Mouse (Mus musculus): ENCODE data around the gene Ap3b2. TPM values are rescaled to one million over a fixed set of nuclear protein-coding genes. Genes with fewer than 3 reads are reported as not detected.
"Not testable (repeated sequence)": the region's sequence is repeated elsewhere in the genome, so short reads cannot be mapped to it uniquely, and the experiment has no call there.

The Ap3b2 gene
- polyA plus RNA-seq, 1 experiment from 2014 or later: 0.88 TPM

DNA sequence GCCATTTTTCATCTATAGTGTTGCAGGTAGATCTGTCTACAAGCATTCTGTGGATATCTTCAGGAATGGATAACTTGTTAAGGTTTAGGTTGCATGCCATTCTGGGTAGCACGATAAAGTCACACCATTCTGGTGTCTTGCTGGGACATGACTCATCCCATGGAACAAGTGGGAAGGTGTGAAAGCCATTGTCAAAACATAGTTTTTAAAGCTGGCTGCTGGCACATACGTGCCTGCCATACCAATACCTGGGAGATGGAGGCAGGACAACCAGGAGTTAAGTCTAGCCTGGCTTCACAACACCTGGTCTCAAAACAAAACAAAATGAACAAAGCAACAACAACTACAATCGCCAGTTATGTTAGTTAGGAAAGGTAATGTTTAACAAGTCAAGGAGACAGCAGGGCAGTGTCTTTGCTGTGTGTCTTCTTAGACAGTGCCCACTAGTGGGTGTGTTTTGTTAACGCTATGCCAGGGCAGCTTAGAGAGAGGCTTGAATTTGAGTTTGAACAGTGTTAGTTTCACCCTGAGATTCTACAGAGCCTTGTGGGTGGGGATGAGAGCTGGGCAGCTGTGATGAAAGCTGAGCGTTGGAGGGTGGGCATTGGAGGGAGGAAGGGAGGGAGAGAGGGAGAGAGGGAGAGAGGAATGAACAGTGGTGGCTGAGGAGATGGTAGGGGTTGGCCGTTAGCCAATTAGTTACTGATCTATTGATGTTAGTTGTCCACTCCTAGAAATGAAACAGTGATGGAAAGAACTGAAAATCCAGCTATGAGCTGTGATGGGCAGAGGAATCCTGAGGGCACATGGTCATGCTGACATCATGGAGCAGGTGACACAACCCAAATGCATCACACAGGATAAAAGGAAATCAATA lies 22.7 kb upstream of the Ap3b2 start:
- WGBS: 62% methylated on average over 6 of the region's 6 CpGs
- no peak overlapping the region for H3K27ac ChIP-seq
- no peaks in the 10 kb centered on the region for H3K4me1 ChIP-seq (replicated peaks)
- H3K4me2 ChIP-seq: no peak overlapping the region
- H3K27me3 ChIP-seq: peaks cover 3% of the 10 kb centered on the region
- no peak overlapping the region for H3K9ac ChIP-seq
- no peak overlapping the region for H3K4me3 ChIP-seq
- no peaks in the 10 kb centered on the region for H3K36me3 ChIP-seq
- H3K9me3 ChIP-seq (replicated peaks): no peaks in the 10 kb centered on the region
- no peak for ATAC-seq (replicated peaks; ENCODE audit: insufficient number of reproducible peaks, insufficient read depth, low FRiP score, low read depth)

DNA sequence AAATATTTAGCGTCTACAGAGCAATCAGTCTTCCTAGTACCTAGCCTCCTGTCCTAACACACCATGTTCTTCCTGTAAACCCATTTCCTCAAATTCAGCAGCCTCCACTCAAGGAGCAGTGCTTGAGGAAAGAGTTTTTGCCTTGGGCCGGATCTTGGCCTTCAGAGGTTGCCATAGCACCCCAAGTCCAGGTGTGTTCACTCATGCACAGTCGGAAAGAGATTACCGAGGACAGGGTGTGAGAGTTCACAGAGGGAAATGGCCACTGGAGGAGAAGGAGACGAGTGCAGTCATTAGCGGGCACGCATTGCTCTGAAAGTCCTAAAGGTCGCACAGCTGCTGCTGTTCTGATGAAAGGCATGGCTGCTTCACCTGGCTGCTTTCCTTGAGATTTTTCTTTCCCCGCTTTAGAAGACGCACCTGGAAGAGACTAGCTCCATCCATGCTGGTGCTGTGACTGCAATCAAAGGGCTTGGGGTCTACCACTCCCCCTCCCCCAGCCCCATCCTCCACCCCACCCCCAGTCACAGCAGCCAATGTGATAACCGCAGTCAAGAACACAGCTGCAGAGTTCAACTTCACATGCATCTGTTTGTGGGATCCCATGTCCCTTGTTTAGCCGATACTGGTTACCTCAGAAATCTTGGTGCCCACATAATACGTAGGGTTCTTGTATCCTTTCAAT lies 21.3 kb upstream of the Ap3b2 start:
- Histone ChIP-seq H3K4me3 (no peak overlapping the region), H3K27me3 (peaks cover 3% of the 10 kb centered on the region), H3K9me3 (replicated peaks) (no peaks in the 10 kb centered on the region), H3K36me3 (no peaks in the 10 kb centered on the region), H3K4me2 (no peak overlapping the region), H3K9ac (no peak overlapping the region), H3K27ac (no peak overlapping the region), H3K4me1 (replicated peaks) (no peaks in the 10 kb centered on the region)
- WGBS: 47% methylated on average over 13 of the region's 13 CpGs
- no peak for ATAC-seq (replicated peaks; ENCODE audit: insufficient number of reproducible peaks, insufficient read depth, low FRiP score, low read depth)

DNA sequence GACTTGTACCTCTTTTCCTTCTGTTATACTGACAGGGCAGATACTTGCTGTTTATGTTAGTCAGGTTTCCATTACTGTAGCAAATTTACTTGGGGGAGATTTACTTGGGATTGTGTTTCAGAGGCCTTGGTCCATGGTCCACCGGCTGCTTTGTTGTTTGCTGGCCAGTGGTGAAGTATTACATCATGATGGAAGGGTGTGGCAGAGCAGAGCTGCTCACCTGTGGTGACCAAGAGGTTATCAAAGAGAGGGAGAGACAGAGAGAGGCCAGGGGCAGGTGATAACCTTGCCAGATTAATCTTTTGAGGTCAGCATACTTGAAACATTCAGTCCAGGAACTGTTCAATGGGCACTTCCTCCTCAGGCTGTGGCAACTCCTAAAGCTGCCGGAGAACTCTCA lies 7.3 kb upstream of the Ap3b2 start:
- Histone ChIP-seq H3K36me3 (no peaks in the 10 kb centered on the region), H3K27me3 (peaks cover 18% of the 10 kb centered on the region), H3K9ac (no peak overlapping the region), H3K4me3 (no peak overlapping the region), H3K9me3 (replicated peaks) (no peaks in the 10 kb centered on the region), H3K4me1 (replicated peaks) (no peaks in the 10 kb centered on the region), H3K27ac (no peak overlapping the region), H3K4me2 (no peak overlapping the region)
- ATAC-seq (replicated peaks; ENCODE audit: insufficient number of reproducible peaks, insufficient read depth, low FRiP score, low read depth): no peak
- 76% methylated on average over 2 of the region's 2 CpGs for WGBS

DNA sequence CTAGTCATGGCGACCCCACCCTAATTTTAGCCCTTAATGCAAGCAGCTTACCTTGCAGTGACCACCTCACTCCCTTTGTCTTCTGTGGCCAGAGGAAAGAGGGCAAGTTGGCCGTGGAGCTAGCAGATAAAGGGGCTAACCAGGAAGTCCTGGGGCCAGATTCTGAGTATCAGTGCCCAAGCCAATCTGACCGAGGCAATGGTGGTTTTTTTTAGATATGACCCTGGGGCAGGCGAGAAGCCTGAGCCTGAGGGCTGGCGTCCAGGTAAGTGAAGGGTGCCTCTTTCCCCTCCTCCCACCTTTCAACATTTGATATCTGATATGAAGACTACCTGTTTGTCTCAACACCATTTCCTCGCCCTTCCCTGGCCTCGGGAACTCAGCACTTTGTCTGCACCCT lies 4.5 kb upstream of the Ap3b2 start, which contains the start of gene BC048679:
BC048679 (minus strand) TSS at position 101 of the 400 bp plus-strand sequence.
- Histone ChIP-seq H3K4me3 (no peak within 1 kb of the TSS), H3K4me2 (no peak within 1 kb of the TSS), H3K9ac (no peak within 1 kb of the TSS), H3K4me1 (replicated peaks) (peaks cover 6% of the 10 kb centered on the region), H3K27me3 (peaks cover 44% of the 10 kb centered on the region), H3K9me3 (replicated peaks) (no peaks in the 10 kb centered on the region), H3K27ac (no peak within 1 kb of the TSS), H3K36me3 (no peaks in the 10 kb centered on the region)
- 46% methylated on average over 7 of the region's 7 CpGs for WGBS
- no peak for ATAC-seq (replicated peaks; ENCODE audit: insufficient number of reproducible peaks, insufficient read depth, low FRiP score, low read depth)

DNA sequence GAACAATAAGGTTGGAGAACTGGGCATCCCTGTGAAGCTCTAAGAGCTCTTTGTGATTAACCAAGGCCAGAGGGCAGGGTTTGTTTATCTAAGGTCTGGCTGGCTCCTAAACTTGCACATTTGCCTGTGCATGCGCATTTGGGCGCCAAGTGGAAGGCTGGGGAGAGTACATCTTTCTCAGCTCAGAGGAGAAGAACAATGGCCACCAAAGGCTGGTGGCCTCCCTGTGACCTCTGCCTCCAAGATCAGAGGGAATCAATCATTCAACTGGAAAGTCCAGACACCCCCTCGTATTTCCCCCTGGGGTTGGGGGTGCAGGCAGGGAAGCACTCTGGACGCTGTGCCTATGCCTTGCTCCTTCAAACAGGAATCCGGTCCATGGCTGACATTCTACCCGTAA lies 3.4 kb upstream of the Ap3b2 start:
- Histone ChIP-seq H3K27ac (no peak overlapping the region), H3K4me2 (no peak overlapping the region), H3K4me1 (replicated peaks) (peaks cover 9% of the 10 kb centered on the region), H3K9me3 (replicated peaks) (no peaks in the 10 kb centered on the region), H3K36me3 (no peaks in the 10 kb centered on the region), H3K4me3 (no peak overlapping the region), H3K27me3 (peaks cover 54% of the 10 kb centered on the region), H3K9ac (no peak overlapping the region)
- WGBS: 47% methylated on average over 6 of the region's 6 CpGs
- no peak for ATAC-seq (replicated peaks; ENCODE audit: insufficient number of reproducible peaks, insufficient read depth, low FRiP score, low read depth)

DNA sequence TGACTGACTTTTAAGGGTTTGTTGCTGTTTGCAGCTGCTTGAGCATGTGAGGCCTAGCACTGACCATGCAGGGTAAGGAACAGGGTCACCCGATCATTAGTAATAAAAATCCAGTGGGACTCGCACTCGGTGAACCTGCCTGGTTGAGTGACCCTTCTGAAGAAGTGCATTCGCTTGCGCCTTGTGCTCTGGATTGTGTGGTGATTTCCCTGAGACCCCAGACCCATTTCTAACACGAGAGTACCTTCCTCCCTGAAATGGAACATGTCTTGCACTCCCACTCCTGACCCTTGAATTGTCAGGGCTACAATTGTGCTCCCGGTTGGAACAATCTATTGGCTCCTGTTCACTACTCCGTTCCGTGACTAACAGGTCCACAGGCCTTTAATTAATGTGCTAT lies 1.1 kb downstream of the Ap3b2 start:
- Histone ChIP-seq H3K36me3 (no peaks in the 10 kb centered on the region), H3K27me3 (peaks cover 49% of the 10 kb centered on the region), H3K4me2 (no peak overlapping the region; the same call in 1 of the 2 replicates), H3K9me3 (replicated peaks) (no peaks in the 10 kb centered on the region), H3K9ac (no peak overlapping the region), H3K4me3 (no peak overlapping the region), H3K27ac (no peak overlapping the region), H3K4me1 (replicated peaks) (peaks cover 9% of the 10 kb centered on the region)
- WGBS: 54% methylated on average over 9 of the region's 9 CpGs
- ATAC-seq (replicated peaks; ENCODE audit: insufficient number of reproducible peaks, insufficient read depth, low FRiP score, low read depth): no peak

DNA sequence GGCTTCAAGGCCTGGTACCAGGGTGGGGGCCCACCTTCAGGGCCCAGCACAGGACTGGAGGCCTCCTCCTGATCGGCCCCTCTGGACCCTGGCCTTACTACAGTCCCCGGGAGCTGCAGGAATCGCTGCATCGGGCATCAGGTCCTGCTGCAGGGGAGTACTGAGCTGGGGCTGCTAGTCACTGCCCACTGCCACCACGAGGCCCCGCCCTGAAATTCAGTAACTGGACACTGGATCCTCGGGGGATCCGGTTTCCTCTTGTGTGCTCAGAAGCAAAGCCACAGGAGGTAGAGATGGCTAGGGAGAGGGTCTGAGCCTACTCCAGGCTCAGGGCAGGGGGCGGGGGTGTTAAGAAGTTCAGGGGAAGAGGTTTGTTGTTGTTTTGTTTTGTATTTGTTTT lies 4.1 kb downstream of the Ap3b2 start:
- Histone ChIP-seq H3K4me3 (no peak overlapping the region), H3K27ac (no peak overlapping the region), H3K4me2 (no peak overlapping the region), H3K36me3 (no peaks in the 10 kb centered on the region), H3K27me3 (peaks cover 21% of the 10 kb centered on the region), H3K9ac (no peak overlapping the region), H3K9me3 (replicated peaks) (no peaks in the 10 kb centered on the region), H3K4me1 (replicated peaks) (peaks cover 9% of the 10 kb centered on the region)
- 11% methylated on average over 9 of the region's 9 CpGs for WGBS
- no peak for ATAC-seq (replicated peaks; ENCODE audit: insufficient number of reproducible peaks, insufficient read depth, low FRiP score, low read depth)

DNA sequence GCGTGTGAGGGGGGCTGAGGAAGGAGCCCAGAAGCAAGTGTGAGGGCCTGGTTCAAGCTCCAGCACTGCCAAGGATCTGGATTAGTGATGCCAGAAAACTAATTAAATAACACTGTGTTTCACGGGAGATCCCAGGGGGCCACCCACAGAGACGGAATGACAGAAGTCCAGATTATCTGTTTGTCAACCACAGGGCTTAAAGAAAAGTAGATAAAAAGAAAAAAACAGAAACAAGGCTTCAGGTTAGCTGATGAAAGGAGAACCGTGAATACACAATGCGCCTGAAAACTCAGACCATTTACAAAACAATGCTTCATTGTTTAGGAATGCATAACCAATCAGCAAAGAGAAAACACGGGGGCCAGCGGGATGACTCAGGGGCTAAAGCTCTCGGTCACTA lies 12.9 kb downstream of the Ap3b2 start:
- Histone ChIP-seq H3K9me3 (replicated peaks) (no peaks in the 10 kb centered on the region), H3K4me2 (no peak overlapping the region), H3K9ac (no peak overlapping the region), H3K27me3 (peaks cover 24% of the 10 kb centered on the region), H3K27ac (no peak overlapping the region), H3K4me1 (replicated peaks) (0 out of 2 replicates have a peak, but pooled peaks cover 2% of the 10 kb centered on the region), H3K4me3 (no peak overlapping the region), H3K36me3 (no peaks in the 10 kb centered on the region)
- WGBS: 12% methylated on average over 8 of the region's 8 CpGs
- no peak for ATAC-seq (replicated peaks; ENCODE audit: insufficient number of reproducible peaks, insufficient read depth, low FRiP score, low read depth)

DNA sequence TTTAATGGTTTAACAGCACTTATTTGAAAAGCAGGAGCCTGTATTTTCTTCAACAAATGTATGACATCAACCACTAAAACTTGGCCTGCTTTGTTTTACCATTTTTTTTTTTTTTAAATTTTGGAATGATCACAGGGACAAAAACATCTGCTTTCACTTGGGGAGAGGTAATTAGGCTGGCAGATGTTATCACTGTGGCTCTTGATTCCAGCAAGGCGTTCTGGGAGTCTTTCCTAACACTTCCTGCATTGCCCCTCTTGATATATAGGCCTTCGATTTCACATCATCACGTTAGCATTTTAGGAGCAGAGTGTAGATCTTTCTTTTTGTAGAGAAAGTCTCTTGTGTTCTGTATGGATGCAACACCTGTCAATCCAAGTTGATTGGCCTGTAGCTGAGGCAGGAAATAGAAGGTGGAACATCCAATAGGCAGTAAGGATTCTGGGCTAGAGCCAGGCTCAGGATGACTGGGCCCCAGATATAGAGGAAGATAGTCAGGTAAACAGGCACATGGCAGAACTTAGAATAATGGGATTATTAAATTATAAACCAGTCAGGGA lies 14.1 kb downstream of the Ap3b2 start:
- H3K9ac ChIP-seq: no peak overlapping the region
- H3K4me2 ChIP-seq: no peak overlapping the region
- no peak for ATAC-seq (replicated peaks; ENCODE audit: insufficient number of reproducible peaks, insufficient read depth, low FRiP score, low read depth)
- no peak overlapping the region for H3K4me3 ChIP-seq
- WGBS: 45% methylated on average over 3 of the region's 3 CpGs
- peaks cover 28% of the 10 kb centered on the region for H3K27me3 ChIP-seq
- no peaks in the 10 kb centered on the region for H3K9me3 ChIP-seq (replicated peaks)
- 0 out of 2 replicates have a peak, but pooled peaks cover 2% of the 10 kb centered on the region for H3K4me1 ChIP-seq (replicated peaks)
- no peak overlapping the region for H3K27ac ChIP-seq
- no peaks in the 10 kb centered on the region for H3K36me3 ChIP-seq

DNA sequence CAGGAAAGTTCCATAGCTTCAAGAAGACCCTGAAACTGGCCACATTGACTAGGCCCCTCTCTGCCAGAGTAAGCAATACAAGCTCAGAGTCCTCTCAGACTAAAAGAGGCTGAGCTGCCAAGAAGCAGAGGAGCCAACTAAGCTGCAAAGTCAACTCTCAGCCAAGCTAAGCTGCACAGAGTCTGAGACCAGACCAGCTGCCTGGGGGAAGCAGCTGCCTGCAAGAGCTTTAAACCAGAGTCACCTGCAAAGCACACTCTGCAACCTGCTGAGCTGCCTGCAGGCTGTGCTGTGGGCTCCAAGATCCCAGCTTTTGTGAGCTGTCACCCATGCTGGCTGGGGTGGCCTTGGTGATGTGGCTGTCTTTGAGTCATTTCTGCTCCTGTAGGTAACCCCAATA lies 15.5 kb downstream of the Ap3b2 start:
- peaks cover 33% of the 10 kb centered on the region for H3K27me3 ChIP-seq
- H3K27ac ChIP-seq; H3K9me3 ChIP-seq (replicated peaks); ATAC-seq (replicated peaks; ENCODE audit: insufficient number of reproducible peaks, insufficient read depth, low FRiP score, low read depth); H3K4me2 ChIP-seq; H3K9ac ChIP-seq; H3K4me3 ChIP-seq; H3K36me3 ChIP-seq; H3K4me1 ChIP-seq (replicated peaks): not testable (repeated sequence)

DNA sequence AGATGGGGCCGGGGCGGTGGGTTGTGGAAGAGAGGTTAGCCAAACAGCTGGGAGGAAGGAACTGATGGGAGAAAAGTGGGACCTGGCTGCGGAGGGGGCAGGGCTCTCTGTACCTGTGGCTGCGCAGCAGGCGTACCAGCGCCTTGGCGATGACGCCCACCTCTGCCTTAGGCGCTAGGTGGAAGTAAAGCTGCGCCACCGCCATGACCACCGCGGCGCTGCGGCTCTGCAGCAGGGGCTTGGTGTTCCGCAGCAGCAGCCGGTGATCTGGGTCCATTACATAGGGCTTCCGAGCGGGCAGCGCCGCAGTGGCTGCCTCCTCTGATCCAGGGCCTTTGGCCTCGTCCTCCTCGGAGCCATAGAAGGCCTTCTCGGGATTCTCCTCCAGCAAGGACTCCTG lies 16.9 kb downstream of the Ap3b2 start:
- no peak overlapping the region for H3K27ac ChIP-seq
- no peaks in the 10 kb centered on the region for H3K9me3 ChIP-seq (replicated peaks)
- ATAC-seq (replicated peaks; ENCODE audit: insufficient number of reproducible peaks, insufficient read depth, low FRiP score, low read depth): no peak
- H3K27me3 ChIP-seq: peaks cover 36% of the 10 kb centered on the region
- H3K4me3 ChIP-seq: peak overlapping the region; percentile 8; the same call in 1 of the 2 replicates
- no peak overlapping the region for H3K9ac ChIP-seq
- H3K4me1 ChIP-seq (replicated peaks): 0 out of 2 replicates have a peak, but pooled peaks cover 2% of the 10 kb centered on the region
- H3K36me3 ChIP-seq: no peaks in the 10 kb centered on the region
- peak overlapping the region; percentile 33 for H3K4me2 ChIP-seq
- 10% methylated on average over 24 of the region's 24 CpGs for WGBS
